ENCODE assay signal across 17 mouse cellular contexts in genomic region chr5:108452422-108452821, GRCm38 (mm10). TPM values are rescaled to one million over a fixed set of nuclear protein-coding genes. Genes with fewer than 3 reads are reported as not detected.
"Had no signal": no experiment of that assay in that cellular context is flagged by ENCODE, and none has a peak within 500 bp of the region (broad histone marks: within the 10 kb centered on the region; RNA-seq: fewer than 3 reads in every experiment).

No protein-coding gene starts in this region.

- H3K9me3 ChIP-seq: liver, embryonic 15.5 days; midbrain, embryonic 12.5 days; neural tube, embryonic 12.5 days; stomach, embryonic 15.5 days had no signal

- H3K9ac ChIP-seq: liver, embryonic 15.5 days; lung, embryonic 14.5 days; midbrain, embryonic 12.5 days; neural tube, embryonic 12.5 days; stomach, embryonic 15.5 days had no signal

- H3K4me2 ChIP-seq: liver, embryonic 15.5 days; lung, embryonic 14.5 days; midbrain, embryonic 12.5 days; neural tube, embryonic 12.5 days; stomach, embryonic 15.5 days had no signal

- ATAC-seq: midbrain, embryonic 16.5 days had no signal

- H3K36me3 ChIP-seq: liver, embryonic 15.5 days; midbrain, embryonic 12.5 days; neural tube, embryonic 12.5 days; stomach, embryonic 15.5 days had no signal

- H3K27me3 ChIP-seq: stomach, embryonic 15.5 days had no signal

- H3K4me3 ChIP-seq: liver, embryonic 15.5 days; midbrain, embryonic 12.5 days; neural tube, embryonic 12.5 days; stomach, embryonic 15.5 days had no signal

- H3K27ac ChIP-seq: liver, embryonic 15.5 days; midbrain, embryonic 12.5 days; neural tube, embryonic 12.5 days; stomach, embryonic 15.5 days; stomach, postnatal 0 days had no signal

- DNase-seq: lung, adult 18-20 months; lung, embryonic 14.5 days; lung, postnatal 10 days; lung, postnatal 4 days; midbrain, embryonic 14.5 days; right cerebral cortex, postnatal 14 days; thymus, adult 2 months; thymus, postnatal 25 days; thymus, postnatal 4 days had no signal

RNA-seq across cellular contexts. Expression of gene Mfsd7a, which starts 3.7 kb away (rescaled TPM):
- total RNA-seq: megakaryocyte-erythroid progenitor cell, adult 5-6 weeks had no signal
- polyA plus RNA-seq: lung, embryonic 14.5 days; midbrain, embryonic 14.5 days; neural tube, embryonic 14.5 days had no signal
